Mouse (Mus musculus): ENCODE measurements at regions not wholly inside any gene's neighbourhood (a gene's known extent, or its start where the extent isn't known, plus 50 kb on each side); places are given as distances from the start of the nearest gene placed in this dataset.

DNA sequence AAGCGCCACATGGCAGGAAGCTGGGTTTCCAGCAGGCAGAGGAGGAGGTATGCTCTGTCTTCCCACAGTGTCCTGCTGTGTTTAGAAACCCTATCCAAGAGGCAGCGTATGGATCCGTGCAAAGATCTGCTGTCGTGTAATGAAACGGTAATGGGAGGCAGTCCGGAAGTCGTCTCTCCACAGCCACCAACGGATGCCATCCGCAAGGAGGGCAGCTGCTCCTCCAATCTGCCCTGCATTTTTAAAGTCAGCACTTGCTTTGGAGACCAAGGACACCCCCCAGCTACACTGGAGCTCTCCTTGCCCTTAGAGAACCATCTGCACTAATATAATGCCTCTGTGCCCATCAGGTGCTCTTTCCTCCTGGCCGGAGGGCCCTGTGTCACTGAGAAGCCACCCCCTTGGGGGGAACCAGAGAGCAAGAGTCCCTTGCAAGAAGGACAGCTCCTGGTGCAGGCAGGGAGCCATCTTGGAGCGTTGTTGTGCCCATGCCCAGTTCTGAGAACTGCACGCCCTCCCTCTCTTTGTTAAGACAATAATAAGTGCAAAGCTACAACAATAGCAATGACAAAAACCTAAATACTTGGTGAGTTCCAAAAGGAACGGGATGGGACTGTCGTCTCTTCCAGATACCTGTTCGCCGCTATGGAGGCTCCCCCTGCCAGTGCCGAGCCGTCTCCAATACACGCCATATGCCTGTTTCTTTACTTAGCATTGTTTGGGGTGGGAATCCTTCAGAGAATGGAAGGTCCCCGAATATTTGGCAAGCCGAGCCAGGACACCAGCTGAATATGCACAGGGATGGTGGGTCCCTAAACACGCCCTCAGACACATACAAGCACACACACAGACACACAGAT, 384.4 kb downstream of the Zfp536 start:
- no peak for DNase-seq (ENCODE audit: extremely low spot score)

DNA sequence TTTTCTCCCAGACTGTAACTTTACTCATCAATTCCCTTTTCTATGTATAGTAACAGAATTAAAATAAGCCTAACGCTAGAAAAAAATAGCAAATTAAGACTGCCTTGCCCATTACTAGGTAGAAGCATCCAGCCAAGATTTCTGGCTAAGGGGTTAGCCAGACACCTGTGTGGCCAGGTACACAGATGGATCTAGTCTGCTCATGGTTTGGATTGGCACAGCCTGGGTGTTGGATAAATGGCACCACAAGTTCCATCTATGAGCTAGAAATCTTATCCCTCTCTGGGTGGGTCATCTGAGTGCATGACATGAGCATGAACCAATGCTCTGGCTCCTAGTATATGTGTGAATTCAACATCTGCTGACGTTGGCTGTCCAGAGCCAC, 383.7 kb downstream of the Zfp536 start:
- no peak for DNase-seq (ENCODE audit: extremely low spot score)

DNA sequence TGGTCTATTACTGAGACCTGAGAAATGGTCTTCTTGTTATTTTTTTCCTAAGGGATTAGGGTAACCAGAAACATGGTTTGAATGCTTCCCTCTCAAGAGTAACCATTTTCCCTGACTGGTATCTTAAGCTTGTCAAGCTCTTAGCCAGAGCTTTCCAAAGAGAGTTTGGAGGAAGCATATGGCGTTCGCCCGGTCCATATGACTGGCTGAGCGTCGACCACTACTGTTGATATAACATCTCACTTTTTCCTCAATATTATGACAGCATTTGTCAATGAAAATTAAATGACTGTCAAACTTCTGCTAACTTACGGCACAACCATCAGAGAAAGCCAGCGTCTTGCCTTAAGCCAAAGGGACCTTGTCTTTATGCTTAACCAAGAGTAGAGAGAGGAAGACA, 383.2 kb downstream of the Zfp536 start:
- no peak for DNase-seq (ENCODE audit: extremely low spot score)

DNA sequence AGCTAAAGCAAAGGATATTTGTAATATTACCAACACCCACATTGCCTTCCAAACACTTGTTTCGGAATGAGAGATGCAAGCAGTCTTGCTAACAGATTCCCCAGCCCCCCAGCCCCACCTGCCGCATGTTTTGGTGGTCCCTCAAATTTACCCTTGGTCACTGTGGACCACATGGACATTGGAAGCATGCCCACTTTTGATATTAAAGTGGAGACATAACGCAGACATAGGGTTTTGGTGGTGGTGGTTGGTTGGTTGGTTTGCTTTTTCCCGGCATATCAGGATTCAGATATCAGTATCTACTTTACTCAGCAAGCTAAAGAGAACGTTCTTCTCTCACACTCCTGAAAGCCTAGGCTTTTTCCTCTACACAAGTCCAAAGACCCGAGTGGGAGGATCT, 381.3 kb downstream of the Zfp536 start:
- DNase-seq (ENCODE audit: extremely low spot score) = no peak

DNA sequence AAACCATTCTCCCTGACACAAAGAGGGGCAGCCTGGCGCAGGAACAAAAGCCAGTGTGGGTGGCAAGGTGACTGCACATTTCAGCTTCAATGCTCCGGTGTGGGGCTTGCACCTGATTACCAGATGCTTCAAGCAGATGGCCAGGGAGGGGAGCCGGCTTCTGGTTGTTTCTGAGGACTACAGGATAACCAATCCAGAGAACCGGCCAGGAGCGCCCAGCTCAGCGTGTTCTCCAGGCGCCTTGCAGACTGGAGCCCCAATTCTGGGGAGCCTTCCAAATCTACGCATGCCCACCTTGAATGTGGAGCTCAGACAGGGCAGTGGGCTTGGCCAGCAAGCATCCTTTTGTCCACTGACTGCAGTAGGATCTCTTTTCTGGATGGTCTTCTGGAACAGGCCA, 380.8 kb downstream of the Zfp536 start:
- DNase-seq (ENCODE audit: extremely low spot score) = no peak

DNA sequence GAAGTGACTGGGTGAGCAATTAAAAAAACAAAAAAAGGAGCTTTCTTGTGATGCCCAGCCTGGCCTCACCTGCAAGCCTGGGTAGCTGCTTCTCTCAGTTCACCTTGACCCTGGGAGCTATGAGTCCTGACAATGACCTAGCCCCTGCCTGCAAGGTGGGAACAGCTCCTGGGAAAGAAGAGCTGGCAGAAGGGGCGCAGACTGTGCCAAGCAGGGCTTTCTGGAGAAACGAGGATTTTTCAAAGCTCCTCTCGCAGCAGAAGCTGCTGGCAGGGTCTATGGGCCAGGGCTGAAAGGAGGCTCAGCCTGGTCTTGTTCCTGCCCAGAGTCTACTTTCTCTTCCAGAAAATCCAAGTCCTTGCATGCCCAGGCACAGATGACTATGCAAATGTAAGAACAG, 380.4 kb downstream of the Zfp536 start:
- DNase-seq (ENCODE audit: extremely low spot score) = no peak

DNA sequence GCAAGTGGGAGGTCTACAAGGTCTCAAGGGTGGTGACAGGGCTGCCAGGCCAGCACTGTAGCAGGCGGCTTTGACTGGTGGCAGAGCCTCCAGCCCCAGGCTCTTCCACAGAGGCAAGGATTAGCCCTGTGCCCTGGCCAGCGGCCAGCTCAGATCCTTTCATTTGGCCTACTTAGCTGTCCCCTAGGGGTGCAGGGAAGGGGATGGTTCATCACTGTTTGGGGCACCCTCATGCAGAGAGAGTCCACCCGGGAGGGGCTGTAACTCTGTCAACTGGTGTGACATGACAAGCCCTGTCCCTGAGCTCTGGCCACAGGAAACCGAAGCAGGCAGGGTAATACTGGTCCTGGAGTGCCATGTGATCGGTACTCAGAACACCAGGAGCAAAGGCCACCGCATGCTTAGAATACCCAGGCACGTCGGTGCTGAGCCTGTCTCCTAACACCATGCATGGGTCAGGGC, 378.4 kb downstream of the Zfp536 start:
- no peak for DNase-seq (ENCODE audit: extremely low spot score)

DNA sequence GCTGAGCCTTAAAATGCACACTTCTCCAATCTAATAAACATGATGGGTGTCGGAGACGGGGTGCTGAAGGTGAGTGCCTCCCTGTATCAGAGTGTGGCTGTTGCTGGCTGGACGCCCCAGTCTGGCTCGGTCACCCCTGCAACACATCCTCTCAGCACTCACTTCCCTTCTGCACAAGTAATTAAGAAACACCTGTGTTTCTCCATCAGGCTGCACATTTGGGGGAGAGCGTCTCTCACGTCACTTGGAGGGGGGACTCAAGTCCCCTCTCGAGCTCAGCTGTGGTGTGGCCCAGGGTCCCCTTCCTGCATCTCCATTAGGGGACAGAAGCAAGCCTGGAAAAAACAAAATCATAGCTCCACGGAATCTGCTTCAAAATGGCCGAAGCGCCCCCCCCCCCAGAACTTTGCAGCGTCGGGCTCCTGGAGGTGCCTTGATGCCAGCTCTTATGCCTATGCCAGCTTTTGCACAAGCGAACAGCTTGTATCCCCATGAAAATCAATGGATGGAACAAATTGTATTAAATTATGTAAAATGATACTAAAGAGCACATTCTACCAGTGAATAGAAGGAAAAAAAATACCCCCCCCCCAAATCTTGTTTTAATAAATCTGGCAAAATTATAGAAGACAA, 377.4 kb downstream of the Zfp536 start:
- no peak for DNase-seq (ENCODE audit: extremely low spot score)

DNA sequence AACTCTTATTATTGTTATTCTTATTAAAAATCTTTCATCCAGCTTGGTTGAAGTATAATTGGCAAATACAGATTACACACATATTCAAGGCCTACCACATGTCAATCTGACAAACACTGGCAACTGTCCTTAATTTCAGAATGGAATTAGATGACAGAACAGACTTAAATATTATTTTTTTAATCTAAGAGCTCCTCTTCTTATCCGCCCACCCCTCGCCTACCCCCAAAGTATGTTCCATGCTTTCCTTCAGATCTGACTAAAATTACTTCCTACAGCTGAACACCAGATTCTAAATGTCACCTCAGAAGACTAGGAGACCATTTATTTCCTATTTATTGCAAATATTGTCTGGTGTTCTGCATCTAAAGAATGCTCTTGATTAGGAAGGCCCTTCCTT, 370.0 kb downstream of the Zfp536 start:
- DNase-seq (ENCODE audit: extremely low spot score) = no peak

DNA sequence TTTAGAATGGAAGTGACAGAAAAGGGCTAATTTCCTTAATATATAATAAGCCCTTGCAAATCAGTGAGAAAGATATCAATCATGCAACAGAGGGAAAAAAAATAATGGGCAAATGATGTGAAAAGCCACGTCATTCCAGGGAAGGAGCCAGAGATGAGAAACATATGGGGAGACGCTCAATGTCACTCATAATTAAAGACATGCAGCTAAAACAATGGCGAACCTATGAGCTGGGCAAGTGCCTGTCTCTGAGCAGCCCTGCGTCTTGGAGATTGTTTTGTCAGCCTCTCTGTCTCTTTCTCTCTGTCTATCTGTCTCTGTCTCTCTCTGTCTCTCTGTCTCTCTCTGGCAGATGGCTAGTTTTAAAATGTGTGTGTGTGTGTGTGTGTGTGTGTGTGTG, 360.1 kb downstream of the Zfp536 start:
- DNase-seq (ENCODE audit: extremely low spot score) = no peak

DNA sequence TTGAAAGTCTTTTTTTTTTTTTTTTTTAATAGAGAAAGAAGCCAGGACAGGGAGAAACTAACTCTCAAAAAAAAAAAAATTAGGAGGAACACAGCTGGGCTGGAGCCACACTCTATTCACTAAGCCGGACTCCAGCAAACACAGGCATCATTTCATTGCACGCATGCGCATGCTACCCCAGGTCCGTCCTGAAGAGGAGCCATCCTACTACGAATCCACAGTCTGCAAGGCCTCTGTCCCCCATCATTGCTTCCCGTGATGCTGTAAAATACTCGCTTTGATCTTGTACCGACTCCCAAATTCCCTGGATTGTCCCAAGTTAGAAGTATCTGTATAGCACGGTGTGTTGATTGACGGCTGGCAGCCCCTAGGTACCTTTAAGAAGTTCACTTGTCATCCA, 351.7 kb downstream of the Zfp536 start:
- DNase-seq (ENCODE audit: extremely low spot score) = no peak

All from embryo, embryonic 9.5 days (tissue).